Mouse (Mus musculus) spleen, adult 2 months (tissue): ENCODE measurements around the gene Auts2. TPM values are rescaled to one million over a fixed set of nuclear protein-coding genes. Genes with fewer than 3 reads are reported as not detected.

Source experiments
- DNase-seq, 2 experiments: peaks; one replicate each; pipeline versions ENCODE4 v3.0.0 to v3.0.0-alpha.2; 2012 to 2021; ENCODE audit warnings: low spot score in 2 of 2, low read depth in 1 of 2
- H3K27ac ChIP-seq: fragments of 200-500 bp; 2 replicates; pipeline ENCODE4 v1.5.1; 2012; ENCODE audit warnings: low read length, inconsistent platforms; ENCODE audit not compliant: insufficient read depth
- H3K27me3 ChIP-seq: fragments of 200-500 bp; 2 replicates; pipeline ENCODE4 v1.6.1; 2012; ENCODE audit warnings: mild to moderate bottlenecking, moderate library complexity, low read length, inconsistent platforms; ENCODE audit not compliant: control insufficient read depth, insufficient read depth
- H3K36me3 ChIP-seq: fragments of 200-500 bp; 2 replicates; pipeline ENCODE4 v1.6.1; 2012; ENCODE audit warnings: mild to moderate bottlenecking, low read length, inconsistent platforms; ENCODE audit not compliant: control insufficient read depth, insufficient read depth
- H3K4me1 ChIP-seq: fragments of 200-500 bp; 2 replicates; pipeline ENCODE4 v1.6.1; 2011; ENCODE audit warnings: inconsistent platforms; ENCODE audit not compliant: control insufficient read depth, insufficient read depth, insufficient read length
- H3K4me3 ChIP-seq: fragments of 200-500 bp; 2 replicates; pipeline ENCODE4 v1.5.1; 2011; ENCODE audit warnings: mild to moderate bottlenecking, inconsistent platforms; ENCODE audit not compliant: insufficient read depth, insufficient read length; ENCODE audit errors: extremely low read depth
- CTCF ChIP-seq: fragments of 200-500 bp; IDR thresholded peaks from 2 replicates; pipeline ENCODE4 v1.5.1; 2011; ENCODE audit warnings: mild to moderate bottlenecking, inconsistent platforms; ENCODE audit not compliant: insufficient read depth, insufficient read length, insufficient replicate concordance; ENCODE audit errors: extremely low read depth
- POLR2A ChIP-seq: fragments of 200-500 bp; IDR thresholded peaks from 2 replicates; pipeline ENCODE4 v1.6.1; 2011; ENCODE audit warnings: low read depth, low read length, inconsistent platforms
- WGBS: fragments of 180-500 bp; shearing (Covaris S2); methylation state at CpG from one replicate; pipeline ENCODE4 v1.1.7; 2018; 5-methylcytosine and 5-hydroxymethylcytosine counted together
- polyA plus RNA-seq: library from polyadenylated mRNA; depleted of rRNA; stranded (reverse); fragments of >200 nt; gene quantifications from 2 replicates; pipeline ENCODE4 v1.2.3, GENCODE M21; 2012

The Auts2 gene
- polyA plus RNA-seq, 1 experiment = 1.3 TPM

DNA sequence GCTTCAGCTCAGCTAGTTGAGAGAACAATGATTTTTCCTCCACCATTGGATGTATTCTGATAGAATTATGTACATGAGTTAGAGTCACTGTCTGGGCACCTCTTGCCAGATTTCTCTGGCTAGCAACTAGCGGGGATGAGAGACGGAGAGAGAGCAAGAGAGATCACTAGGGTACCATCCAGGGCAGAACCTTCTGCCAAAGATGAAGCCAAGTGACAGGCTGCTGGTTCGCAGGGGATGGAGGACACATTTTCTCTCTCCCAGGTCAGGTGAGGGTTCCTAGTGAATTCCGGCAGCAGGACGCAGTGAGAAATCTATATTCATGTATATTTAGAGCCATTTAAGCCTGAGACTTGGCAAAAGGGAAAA is 956.8 kb downstream of the Auts2 start:
- Histone ChIP-seq H3K4me1 (no peaks in the 10 kb centered on the region), H3K27me3 (no peaks in the 10 kb centered on the region), H3K36me3 (no peaks in the 10 kb centered on the region), H3K27ac (no peak overlapping the region), H3K4me3 (no peak overlapping the region)
- no peak for DNase-seq
- TF ChIP-seq CTCF (no peak), POLR2A (no peak)
- WGBS = 92% methylated on average over 5 of the region's 5 CpGs

- Histone ChIP-seq H3K27me3 (no peaks in the 10 kb centered on the region), H3K27ac (no peak overlapping the region), H3K4me3 (no peak overlapping the region), H3K4me1 (no peaks in the 10 kb centered on the region), H3K36me3 (no peaks in the 10 kb centered on the region)
- no peak for DNase-seq
- no peak for TF ChIP-seq POLR2A
- TF ChIP-seq CTCF = no peak
- WGBS = 73% methylated on average over 26 of the region's 26 CpGs
These were observed 957.3 kb downstream of the Auts2 start for GRCm38 (mm10) chr5:131585684-131586331.

DNA sequence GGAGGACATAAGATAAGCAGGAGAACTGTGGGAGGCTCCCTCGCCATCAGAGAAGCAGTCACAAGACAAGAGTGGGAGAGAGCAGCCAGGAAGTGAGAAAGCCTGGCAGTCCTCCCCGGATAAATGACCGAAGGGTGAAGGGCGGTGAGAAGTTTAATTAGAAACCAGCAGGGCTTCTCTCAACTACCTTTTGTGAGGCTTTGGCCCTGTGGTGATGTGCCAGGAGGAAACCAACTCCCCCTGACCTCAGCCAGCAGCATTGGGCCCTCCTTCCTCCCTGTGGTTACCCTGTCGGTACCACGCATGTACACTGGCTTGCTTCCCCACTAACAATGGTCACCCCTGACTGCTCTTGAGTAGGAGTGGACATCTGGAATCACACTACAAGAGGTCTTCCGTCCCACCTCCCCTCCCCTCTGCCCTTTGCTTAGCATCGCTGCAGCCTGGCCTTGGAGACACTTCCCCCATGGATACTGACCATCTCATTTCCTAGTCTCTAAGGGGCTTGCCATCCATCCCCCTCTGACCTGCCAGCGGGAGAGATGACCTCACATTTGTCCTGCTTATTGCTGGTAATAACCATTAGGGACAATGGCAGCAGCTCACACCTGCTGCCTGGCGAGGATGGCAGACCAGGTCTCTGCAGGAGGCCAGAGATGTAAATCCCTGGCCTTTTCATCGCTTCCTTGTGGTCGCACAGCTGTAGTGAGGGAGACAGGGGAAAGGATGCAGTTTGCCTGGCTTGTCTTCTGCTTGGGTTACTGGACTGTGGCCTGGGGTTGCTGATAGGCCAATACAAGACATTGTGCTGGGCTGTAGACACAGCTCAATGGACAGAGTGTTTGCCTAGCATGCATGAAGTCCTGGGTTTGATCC is 958.6 kb downstream of the Auts2 start:
- no peaks in the 10 kb centered on the region for H3K27me3 ChIP-seq
- 65% methylated on average over 12 of the region's 12 CpGs for WGBS
- no peak for DNase-seq

DNA sequence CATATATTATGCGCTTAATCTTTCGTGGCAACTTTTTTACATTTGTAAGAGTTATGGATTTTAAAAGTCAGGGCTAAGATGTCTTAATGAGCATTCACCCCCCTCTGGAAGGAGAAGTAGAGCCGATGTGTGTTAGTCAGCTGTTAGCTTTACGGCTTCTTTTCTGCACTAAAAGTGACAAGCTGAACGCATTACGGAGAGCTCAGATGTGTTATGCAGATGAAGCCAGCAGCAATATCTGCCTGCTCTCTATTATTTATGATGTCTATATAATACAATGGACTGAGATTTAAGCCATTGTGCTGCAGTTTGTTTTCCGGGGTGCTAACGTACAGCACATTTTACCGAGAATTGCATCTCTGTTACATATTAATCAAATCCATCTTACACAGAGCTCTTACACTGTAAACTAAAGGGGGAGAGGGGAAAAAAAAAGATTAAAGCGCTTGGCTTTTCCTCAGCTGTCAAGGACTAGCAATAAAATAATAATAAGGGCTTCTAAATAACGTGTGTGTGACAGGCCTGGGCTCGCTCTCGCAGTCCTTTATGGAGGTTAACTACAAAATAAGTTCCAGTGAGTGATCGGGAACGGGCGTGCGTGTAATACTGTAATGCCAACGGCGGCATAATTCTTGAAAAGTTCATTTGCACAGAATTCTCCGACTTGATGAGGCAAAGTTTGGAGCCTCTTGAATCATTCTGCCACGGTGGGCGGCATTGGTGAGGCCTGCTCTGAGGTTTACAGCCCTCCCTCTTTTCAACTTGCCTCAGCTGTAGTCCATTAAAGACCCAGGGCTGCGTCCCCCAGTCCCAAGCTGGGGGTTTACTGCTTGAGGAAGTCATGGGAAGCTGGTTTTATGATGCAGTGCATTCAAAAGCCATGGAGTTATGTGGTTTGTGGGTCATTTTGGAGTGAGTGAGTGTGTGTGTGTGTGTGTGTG is 961.8 kb downstream of the Auts2 start:
- no peak overlapping the region for H3K4me3 ChIP-seq
- TF ChIP-seq CTCF (no peak), POLR2A (no peak)
- H3K4me1 ChIP-seq = no peaks in the 10 kb centered on the region
- 83% methylated on average over 23 of the region's 23 CpGs for WGBS
- no peaks in the 10 kb centered on the region for H3K36me3 ChIP-seq
- no peaks in the 10 kb centered on the region for H3K27me3 ChIP-seq
- no peak overlapping the region for H3K27ac ChIP-seq
- no peak for DNase-seq

More for the DNA sequence above, 958.6 kb downstream of the Auts2 start:
- no peak overlapping the region for H3K4me3 ChIP-seq
- H3K27ac ChIP-seq = no peak overlapping the region
- H3K36me3 ChIP-seq = no peaks in the 10 kb centered on the region
- H3K4me1 ChIP-seq = no peaks in the 10 kb centered on the region
- no peak for TF ChIP-seq CTCF
- no peak for TF ChIP-seq POLR2A

DNA sequence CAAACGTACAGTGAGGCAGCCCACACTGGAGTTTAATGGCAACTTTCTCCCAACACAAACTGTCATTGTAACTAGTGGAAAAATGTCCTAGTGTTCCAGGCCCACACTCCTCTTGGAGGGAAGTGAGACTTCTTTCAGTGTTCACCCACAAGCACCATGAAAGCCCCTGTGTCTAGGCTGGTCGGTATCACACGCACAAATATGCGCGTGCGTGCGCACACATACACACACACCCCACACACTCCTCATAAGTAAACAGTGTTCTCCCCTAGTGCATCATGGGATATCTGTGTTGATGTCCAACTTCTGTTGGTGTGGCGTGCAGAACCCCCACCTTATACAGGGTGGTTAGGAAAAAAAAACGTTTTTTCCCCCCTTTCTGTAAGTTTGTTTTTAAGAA is 964.4 kb downstream of the Auts2 start:
- 93% methylated on average over 9 of the region's 9 CpGs for whole genome bisulfite sequencing
- no peak for DNase-seq
- TF ChIP-seq POLR2A (no peak), CTCF (no peak)
- H3K4me3 ChIP-seq = no peak overlapping the region
- H3K27ac ChIP-seq = no peak overlapping the region
- no peaks in the 10 kb centered on the region for H3K27me3 ChIP-seq
- H3K4me1 ChIP-seq = no peaks in the 10 kb centered on the region
- no peaks in the 10 kb centered on the region for H3K36me3 ChIP-seq

- H3K4me1 ChIP-seq = no peaks in the 10 kb centered on the region
- H3K36me3 ChIP-seq = no peaks in the 10 kb centered on the region
- no peaks in the 10 kb centered on the region for H3K27me3 ChIP-seq
- DNase-seq = no peak
- TF ChIP-seq POLR2A (no peak), CTCF (no peak)
- H3K27ac ChIP-seq = no peak overlapping the region
- H3K4me3 ChIP-seq = no peak overlapping the region
- WGBS = 82% methylated on average over 11 of the region's 11 CpGs
These were observed 967.3 kb downstream of the Auts2 start for GRCm38 (mm10) chr5:131575733-131576265.
